Mouse (Mus musculus) thymus, postnatal 36 days (tissue): Measurements from ENCODE around the gene Mrpl49.
A peak's percentile ranks its signal among the peaks of the same experiment; 100 is the strongest.
"Not testable (repeated sequence)": the region's sequence is repeated elsewhere in the genome, so short reads cannot be mapped to it uniquely, and the experiment has no call there.

Experiments
- DNase-seq, 2 experiments: peaks; one replicate each; pipeline ENCODE4 v3.0.0; 2022; ENCODE audit warnings: mixed read lengths in 2 of 2

Gene Mrpl49

DNA sequence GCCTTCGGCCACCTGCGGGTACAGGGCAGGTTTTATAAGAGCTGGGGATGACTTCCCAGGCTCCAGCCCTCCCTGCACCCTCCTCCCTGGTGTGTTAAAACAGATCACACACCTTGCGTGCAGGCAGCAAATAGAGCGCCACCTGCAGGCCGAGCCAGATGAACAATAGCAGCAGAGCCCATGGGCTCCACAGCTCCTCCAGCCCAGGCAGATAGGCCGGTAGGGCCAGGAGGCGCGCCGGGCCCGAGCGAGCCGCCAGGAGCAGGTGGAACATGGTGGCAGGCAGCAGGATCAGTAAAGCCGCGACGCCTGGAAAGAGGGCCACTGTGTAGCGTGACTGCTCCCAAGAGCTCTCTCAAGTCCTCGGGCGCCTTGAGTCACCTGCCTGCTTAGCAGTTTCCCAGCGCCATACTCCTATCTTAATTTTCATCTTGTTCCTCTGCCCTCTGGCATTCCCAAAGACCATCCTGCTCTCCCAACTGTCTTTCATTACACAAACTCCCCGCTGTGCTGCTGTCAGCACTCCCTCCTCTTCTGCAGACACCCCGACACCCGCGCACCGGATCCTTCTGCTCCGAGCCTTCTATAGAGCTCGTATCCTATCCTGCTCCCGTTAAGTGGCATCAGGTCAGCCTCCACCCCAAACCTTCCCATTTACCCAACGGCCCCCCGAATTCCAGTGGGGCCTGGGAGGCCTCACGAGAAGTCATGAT, 9.6 kb upstream of the Mrpl49 start:
- peak; percentile 84 for DNase-seq

DNA sequence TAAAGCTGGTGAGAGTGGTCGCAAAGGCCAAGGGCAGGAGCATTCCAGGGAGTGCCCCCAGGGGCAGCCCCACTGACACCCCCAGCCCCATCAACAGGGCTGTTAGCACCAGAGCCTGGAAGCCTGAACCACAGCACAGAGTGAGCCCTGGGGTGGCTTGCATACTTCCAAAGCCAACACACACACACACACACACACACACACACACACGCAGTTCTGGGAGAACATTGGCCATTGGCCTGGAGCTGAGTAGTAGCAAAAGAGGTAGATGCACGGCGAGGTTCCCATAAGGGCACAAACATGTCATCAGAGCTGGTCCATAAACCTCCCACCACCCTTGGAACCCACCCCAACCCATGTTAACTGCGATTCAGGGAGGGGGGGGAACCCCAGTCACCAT, 9.0 kb upstream of the Mrpl49 start:
- DNase-seq, result no peak

DNA sequence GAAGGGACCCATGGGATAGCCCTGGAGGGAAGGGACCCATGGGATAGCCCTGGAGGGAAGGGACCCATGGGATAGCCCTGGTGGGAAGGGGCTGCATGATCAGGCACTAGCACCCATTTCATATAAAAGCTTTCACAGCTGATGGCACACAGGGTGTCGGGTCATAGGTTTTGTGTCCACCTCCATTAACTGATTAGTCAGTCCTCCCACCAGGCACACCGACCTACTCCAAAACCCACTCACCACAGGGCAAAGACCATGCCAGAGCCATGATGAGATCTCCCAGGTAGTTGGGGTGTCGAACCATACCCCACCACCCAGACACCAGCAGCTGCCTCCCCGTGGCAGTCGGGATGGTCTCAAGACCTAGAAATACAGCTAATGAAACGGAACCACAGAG, 5.5 kb upstream of the Mrpl49 start:
- no peak for DNase-seq

DNA sequence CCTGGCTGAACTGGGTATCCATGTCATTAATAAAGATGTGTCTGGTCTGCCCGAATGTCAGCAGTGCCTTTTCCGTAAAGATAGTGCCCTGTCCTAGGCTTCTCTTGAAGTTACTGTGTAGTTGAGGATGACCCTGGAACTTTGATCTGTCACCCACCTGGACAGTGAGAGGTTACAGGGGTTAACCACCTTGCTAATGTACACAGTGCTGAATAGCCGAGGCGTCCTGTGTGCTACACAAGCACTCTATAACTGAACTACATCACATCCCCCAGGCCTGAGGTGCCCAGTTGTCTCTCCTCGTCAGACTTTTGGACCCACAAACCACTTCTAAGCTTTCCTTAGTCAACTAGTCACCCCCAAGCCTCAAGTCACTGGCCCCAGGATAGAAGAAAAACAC, 4.8 kb upstream of the Mrpl49 start:
- no peak for DNase-seq

DNA sequence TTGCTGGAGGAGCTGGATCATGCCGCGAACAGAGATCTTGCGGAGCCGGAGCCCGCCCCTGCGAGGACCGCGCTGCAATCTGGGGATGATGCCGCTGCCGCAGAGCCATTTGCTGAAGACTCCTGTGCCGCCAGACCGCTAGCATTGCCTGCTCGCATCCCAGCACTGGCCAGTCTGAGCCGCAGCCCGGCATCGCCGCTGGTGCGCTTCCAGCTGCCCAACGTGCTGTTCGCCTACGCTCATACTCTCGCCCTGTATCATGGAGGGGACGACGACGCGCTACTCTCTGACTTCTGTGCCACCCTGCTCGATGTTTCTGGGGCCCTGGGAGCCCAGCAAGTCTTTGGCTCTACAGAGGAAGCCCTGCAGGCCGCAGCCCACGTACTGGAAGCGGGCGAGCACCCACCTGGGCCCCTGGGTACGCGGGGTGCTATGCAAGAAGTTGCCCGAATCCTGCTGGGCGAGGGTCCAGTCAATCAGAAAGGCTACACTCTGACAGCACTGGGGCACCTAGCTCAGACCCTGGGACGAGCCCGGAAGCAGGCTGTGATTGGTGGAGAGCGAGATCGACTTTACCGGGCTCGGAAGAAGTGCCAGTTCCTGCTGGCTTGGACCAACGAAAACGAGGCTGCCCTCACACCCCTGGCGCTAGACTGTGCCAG, 4.2 kb upstream of the Mrpl49 start:
- peak; percentile 72 to 77 for DNase-seq

DNA sequence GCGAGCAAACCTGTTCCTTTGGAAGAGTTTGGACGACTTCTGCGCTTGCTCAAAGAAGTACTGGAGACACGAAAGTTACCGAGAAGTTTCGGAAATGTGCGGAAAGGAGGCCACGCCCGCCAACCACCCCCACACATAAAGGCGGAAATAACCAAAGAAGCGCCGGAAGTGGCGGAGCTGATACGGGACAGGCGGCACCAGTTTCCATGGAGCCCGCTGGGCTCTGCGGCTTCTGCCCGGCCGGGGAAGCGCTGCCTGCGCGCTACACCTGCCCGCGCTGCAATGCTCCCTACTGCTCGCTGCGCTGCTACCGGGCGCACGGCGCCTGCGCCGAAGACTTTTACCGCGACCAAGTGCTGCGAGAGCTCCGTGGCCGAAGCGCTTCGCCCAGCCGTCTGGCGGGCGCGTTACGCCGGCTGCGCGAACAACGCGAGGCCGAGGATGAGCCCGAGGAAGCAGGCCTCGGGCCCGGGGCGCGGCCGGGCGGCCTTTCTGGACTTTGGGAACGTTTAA, 3.5 kb upstream of the Mrpl49 start, which contains the start of gene Znhit2:
Gene Znhit2, plus strand, starts transcription at position 172 of the 513 bp plus-strand sequence.
- peak; percentile 93 to 95 for DNase-seq

DNA sequence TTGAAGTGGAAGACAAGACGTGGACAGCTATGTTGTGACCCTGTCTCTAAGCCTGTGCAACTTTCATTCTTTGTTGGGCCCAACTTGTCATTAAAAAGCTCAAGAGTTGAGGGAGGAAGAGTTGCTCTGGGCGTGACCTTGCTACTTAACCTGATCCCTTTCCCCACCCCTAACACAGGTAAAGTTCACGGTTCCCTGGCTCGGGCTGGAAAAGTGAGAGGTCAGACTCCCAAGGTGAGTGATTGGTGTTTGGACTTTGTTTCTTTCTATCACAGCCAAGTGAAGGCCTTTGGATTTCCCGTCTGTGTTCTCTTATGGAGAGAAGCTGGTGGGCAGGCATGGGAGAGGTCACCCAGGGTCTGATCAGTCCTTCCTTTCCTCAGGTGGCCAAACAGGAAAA, 1.4 kb upstream of the Mrpl49 start:
- no peak for DNase-seq

DNA sequence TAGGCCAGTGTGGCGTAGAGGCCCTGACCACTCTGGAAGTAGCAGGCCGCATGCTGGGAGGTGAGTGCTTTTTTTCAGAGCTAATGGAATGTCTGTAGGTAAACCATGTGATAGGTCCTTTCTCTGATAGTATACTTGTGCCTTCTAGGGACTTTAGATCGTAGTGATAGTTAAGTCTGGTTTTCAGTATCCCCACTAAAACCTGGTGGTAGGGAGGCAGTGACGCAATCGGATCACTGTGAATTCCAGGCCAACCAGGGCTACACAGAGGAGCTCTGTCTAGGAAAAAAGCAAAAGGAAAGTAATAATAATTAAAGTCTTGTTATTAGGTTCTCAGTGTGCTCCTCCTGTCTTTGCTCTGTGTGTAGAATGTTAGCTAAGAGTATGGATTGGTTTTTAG, 928 bp upstream of the Mrpl49 start:
- no peak for DNase-seq

DNA sequence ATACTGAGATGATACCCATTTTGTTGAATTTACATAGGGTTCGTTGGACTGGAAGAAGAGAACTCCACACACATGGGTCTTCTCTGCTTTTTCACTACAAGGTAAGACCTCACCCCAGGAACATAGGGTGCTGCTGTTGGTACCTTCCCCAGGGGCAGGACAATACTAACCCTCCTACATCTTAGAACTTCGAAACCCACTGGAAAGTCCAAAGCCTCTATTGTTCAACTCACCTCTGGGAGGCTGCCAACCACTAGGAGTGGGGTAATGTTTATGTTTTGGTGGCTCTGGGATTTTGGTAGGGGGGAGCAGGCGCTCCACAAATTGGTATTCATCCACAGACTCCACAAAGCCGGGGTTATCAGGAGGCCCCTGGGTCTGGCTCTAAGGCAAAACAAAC, 889 bp downstream of the Mrpl49 start:
- no peak for DNase-seq

DNA sequence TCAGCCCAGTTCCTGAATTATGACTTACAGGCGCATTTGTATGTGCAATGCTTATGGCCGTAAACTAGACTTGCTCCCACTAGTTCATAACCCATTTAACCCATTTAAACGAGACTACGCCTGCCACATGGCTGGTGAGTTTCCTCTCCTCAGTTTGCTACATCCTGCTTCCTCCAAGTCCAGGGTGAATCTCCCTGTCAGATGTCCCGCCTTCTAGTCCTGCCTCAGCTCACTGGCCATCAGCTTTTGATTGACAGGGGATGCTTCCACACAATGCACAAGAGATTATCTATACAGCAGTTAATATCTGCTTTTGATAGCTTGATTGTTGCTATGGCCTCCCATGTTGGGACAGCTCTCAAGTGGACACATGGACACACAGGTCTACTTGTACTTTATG, 3.3 kb downstream of the Mrpl49 start:
- DNase-seq, result no peak

DNA sequence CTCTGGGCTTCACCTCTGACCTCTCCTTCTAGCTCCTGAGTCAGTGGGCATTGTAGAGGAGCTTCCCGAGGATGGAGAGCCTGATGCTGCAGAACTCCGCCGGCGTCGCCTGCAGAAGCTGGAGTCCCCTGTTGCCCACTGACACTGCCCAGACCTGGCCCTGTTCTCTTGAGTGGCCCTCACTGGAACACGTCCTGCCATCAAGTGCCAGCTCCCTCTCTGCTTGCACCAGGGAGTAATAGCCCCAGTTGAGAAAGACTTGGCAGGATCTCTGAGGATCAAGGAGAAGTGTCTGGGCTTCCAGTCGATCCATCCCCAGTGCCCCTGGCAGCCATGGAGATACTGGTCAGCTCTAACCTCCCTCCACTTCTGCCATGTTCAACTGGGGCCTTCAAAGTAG, 5.1 kb downstream of the Mrpl49 start:
- no peak for DNase-seq

DNA sequence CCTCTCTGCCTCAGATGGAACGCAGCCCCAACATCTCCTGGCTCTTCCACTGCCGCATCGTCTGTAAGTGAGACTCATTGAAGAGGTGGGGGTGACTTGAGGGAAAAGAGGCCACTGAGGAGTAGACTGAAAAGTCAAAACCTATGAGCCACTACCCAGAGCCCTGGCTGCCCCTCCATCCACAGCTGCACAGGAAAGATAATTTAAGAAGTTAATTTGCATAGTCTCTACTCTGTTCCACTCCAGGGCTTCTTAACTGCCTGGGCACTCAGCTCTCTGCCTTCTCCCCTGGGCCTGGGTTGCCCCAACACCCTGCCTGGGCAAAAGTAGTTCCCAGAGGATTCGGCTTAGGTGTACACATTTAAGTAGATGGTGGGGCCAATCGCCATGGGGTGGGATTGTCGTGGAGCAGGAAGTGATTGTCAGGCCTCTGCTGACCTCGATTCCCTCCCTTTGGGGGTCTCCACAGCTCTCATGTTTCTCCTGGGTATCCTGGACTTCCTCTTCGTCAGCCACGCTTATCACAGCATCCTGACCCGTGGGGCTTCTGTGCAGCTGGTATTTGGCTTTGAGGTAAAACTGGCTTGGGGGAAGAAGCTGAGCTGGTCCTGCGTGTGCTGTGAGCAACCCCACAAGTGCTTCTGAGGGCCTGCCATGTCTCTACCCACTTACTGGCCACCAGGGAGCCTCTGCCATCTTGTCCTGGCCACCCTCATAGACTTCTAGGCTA, 8.7 kb downstream of the Mrpl49 start:
- DNase-seq, result no peak

DNA sequence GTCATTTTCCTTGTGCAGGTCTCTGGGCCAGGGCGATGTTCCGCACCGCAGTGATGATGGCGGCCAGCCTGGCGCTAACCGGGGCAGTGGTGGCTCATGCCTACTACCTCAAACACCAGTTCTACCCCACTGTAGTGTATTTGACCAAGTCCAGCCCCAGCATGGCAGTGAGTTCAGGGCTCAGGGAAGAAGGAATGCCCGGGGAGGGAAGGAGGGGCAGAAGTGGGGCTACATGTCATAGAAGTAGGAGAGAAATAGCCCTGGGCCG, 9.8 kb downstream of the Mrpl49 start:
- DNase-seq, result no peak

DNA sequence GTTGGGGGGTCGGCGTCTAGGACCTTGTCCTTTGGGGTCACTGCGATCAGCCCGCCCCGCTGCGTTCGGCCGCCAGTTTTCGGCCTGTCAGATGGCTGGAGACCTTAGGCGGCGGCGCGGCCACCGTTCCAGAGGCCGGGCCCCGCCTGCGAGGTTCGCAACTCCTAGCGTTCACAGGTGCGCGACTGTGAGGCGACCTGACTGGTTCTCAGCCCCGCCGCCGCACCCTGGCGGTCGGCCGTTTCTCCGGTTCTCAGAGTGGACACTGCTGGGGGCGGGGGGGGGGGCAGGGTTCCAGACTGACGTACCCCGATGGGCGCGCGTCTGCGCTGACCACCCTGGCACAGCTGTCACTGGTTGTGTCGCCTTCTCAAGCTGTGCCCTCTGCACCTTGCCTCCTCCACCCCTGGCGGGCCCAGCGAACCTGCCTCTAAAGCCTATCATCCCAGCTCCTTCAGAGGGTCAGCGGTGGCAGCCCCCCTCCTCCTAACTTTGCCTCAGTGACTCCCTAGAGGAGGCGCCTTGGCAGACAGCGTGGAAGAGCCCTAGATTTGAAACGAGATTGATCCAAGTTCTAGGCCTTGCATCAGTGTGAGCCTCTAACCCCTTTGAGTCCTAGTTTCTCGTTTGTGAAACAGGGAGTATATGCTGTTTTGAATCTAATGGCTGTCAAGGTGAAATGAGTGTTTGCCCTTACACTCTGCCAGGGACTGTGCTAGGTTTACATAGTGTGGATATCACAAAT, 10.3 kb downstream of the Mrpl49 start:
- no peak for DNase-seq

DNA sequence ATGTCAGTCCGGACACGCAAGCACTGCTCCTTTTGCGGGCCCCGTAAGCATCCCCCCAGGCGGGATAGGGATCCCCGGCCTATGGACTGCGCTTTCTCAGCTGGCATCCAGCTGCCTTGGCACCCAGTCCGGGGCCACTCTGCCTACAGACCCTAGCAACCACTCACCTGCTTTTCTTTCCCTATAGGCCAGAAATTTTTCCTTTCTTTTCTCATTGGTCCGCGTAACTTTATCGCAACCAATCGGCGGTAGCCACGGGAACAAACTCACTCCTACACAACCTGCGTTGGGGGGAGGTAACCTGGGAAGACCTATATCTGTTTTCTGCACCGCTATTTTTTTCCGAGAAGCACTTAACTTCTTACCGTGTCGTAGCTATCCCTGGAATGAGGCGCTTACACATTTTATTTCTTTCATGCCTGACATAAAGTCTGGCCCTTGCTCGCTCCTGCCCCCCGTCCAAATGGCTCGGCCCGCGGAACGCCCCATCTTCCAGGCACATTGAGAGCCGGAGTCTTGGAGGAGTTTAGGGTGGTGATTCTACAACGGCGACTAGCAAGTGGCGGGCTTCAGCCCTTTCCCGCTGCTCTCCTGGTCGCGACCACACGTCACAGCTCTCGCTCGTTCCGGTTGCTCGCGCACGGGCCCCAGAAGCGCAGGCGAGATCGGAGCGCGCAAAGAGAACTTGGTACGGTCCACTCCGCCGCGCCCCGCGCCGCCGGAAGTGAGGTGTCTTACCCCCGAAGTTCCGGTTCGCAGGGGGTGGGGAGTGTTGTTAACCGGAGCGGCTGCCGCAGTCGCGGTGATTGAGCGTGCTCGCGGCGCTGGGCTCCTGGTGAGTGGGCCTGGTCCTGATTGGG, 11.1 kb downstream of the Mrpl49 start, which contains the start of gene Syvn1:
Gene Syvn1, plus strand, starts transcription at position 283 of the 860 bp plus-strand sequence.
- DNase-seq, result peak; percentile 88 to 89

DNA sequence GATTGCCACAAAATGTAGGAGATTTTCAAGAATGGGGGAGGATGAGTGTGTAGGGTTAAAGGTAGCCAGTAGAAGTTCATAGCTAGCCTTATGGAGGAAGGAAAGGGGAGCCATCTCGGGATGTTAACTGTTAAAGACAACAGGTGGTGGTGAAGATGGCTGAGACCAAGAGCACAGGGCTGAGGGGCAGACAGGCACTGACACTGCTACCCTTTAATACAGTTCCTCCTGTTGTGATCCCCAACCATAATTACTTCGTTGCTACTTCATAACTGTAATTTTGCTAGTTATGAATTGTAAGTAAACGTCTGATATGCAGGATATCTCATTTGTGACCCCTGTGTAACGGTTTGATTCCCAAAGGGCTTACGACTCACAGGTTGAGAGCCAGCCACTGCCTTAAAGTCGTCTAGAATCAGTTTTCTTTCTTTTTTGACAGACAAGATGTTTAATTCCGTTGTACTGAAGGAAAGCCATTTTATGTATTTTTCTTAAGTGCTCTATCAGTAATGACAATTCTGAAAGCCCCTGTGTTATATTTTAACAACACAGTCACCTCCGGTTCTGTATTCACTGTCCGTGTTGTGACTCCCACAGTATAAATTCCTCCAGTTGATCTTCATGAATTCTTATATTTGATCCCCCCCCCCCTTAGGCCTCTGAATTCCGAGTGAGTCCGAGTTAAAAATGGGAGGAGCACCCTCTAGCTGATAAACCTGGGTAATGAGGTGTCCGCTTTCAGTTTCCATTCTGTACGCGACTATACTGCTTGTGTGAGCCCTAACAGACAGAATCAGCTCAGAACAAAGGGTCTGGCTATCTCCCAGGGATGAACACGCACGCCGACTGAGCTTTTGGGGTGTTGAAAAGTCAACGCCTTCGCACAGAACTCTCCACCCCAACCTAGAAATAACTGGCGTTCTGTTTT, 12.0 kb downstream of the Mrpl49 start:
- DNase-seq, result no peak

DNA sequence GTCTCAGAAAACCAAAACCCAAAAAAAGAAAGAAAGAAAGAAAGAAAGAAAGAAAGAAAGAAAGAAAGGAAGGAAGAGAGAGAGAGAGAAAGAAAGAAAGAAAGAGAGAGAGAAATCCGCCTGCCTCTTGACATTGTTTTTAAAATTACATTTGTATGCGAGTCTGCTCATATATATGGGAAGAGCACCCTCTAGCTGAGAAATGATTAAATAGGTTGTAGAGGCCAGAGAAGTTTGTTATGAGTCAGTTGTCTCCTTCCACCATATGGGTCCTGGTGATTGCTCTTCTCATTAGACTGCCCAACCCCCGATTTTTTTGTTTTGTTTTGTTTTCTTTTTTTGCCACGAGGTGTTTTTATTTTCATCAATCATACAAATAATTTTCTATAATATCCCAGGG, 13.5 kb downstream of the Mrpl49 start:
- not testable (repeated sequence) for DNase-seq

DNA sequence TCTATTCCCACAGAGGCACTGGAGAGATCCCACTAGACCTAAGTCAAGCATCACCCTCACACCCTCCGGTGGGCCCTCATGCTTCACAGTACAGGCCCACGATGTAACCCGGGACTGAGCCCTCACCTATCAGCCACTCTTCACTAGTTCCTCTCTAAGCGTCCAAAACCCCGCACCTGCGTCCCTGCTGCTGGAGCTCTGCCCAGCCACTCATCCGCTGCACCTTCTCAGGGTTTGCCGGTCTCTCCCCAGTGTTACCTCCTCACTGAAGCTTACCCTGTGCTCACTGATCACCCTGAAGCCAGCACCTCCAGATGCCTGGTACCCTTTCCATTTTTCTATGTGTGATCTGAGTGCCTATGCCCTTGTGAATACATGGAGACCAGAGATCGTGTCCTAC, 15.3 kb downstream of the Mrpl49 start:
- DNase-seq, result no peak

DNA sequence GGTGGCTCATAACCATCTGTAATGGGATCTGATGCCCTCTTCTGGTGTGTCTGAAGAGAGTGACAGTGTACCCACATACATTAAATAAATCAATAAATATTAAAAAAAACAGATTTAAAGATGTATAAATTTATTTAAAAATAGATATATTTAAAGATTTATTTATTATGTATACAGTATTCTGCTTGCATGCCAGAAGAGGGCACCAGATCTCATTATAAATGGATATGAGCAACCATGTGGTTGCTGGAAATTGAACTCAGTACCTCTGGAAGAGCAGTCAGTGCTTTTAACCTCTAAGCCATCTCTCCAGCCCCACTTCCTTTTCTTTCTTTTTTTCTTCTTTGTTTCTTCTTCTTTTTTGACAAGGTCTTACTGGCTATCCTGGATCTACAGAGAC, 17.6 kb downstream of the Mrpl49 start:
- DNase-seq, result no peak

DNA sequence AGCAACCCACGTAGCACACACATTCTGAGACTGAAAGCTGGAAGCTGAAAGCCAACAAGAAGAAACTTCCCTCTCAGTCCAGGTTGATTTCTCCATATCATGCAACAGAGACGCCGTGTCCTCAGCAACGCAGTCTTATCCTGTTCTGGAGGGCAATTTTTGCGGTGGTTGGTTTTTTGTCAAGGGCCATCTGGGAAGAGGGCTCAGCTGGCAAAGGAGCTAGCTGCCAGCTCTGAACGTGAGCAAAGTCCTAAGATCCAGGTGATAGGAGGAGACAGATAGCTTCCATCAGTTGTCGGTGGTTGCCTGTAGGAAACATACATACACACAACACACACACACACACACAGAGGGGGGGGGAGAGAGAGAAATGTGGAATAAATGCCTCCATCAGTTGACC, 19.3 kb downstream of the Mrpl49 start:
- no peak for DNase-seq

DNA sequence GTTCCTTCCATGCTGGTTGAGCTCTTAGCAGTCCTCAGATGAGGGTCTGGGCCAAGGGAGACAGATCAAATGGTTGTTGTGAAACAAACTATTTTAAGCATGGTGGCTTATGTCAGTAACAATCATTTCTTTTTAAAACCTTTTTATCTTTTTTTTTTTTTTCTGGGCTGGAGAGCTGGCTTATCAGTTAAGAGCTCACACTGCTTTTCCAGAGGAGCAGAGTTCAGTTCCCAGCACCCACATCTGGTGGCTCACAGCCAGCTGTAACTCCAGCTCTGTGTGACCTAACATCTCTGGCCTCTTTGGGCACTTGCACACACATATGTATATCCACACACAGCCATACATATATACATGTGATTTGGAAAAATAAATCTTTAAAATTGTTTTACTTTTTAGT, 19.9 kb downstream of the Mrpl49 start:
- DNase-seq, result no peak
